Mouse (Mus musculus) left cerebral cortex, adult 2 months (tissue): ENCODE results near the gene Ugt1a7c. TPM values are rescaled to one million over a fixed set of nuclear protein-coding genes. Genes with fewer than 3 reads are reported as not detected.

Source experiments
- DNase-seq, 2 experiments: peaks; one replicate each; pipeline ENCODE4 v3.0.0; 2021 to 2022; ENCODE audit warnings: low spot score in 2 of 2, mixed read lengths in 1 of 2; ENCODE audit errors: extremely low spot score in 1 of 2
- H3K27ac ChIP-seq: fragments of 200-600 bp; 2 replicates; pipeline ENCODE4 v1.8.1; 2022
- H3K4me3 ChIP-seq: fragments of 200-600 bp; 2 replicates; pipeline ENCODE4 v1.8.1; 2022
- CTCF ChIP-seq: fragments of 200-600 bp; IDR thresholded peaks from 2 replicates; pipeline ENCODE4 v1.8.1; 2022; ENCODE audit warnings: antibody characterized with exemption, mild to moderate bottlenecking, moderate library complexity
- intact Hi-C: fragments of 180-260 bp; cut with DNase I; formaldehyde crosslinking; loops from one replicate; pipeline ENCODE4 v1.15.1; 2025
- total RNA-seq, 2 experiments: library from RNA; stranded (reverse); gene quantifications; 2 replicates each; pipeline ENCODE4 v1.2.3; 2021

Gene Ugt1a7c
- total RNA-seq, 2 experiments from 2014 or later, result 0.54 to 0.82 TPM

- no peak overlapping the region for H3K27ac ChIP-seq
- no peak overlapping the region for H3K4me3 ChIP-seq
- no peak for TF ChIP-seq CTCF
- no peak for DNase-seq
- intact Hi-C loops, result no loop called here
These were observed 134.7 kb downstream of the Ugt1a7c start for GRCm38 (mm10) chr1:88229566-88229965.

- intact Hi-C loops, result no loop called here
- H3K27ac ChIP-seq, result no peak overlapping the region
- H3K4me3 ChIP-seq, result no peak overlapping the region
- no peak for DNase-seq
- TF ChIP-seq CTCF, result no peak
These were observed 135.1 kb downstream of the Ugt1a7c start for GRCm38 (mm10) chr1:88229986-88230385.

GRCm38 (mm10) chr1:88230421-88230820 lies 135.6 kb downstream of the Ugt1a7c start:
- DNase-seq, result no peak

GRCm38 (mm10) chr1:88230981-88231802 lies 136.3 kb downstream of the Ugt1a7c start:
- no peak for TF ChIP-seq CTCF
- no peak for DNase-seq
- intact Hi-C loops, result no loop called here

More at GRCm38 (mm10) chr1:88230421-88230820, 135.6 kb downstream of the Ugt1a7c start:
- intact Hi-C loops, result no loop called here
- no peak overlapping the region for H3K27ac ChIP-seq
- H3K4me3 ChIP-seq, result no peak overlapping the region
- TF ChIP-seq CTCF, result no peak

GRCm38 (mm10) chr1:88231803-88232499 lies 137.1 kb downstream of the Ugt1a7c start:
- Histone ChIP-seq H3K27ac (no peak overlapping the region), H3K4me3 (no peak overlapping the region)
- no peak for TF ChIP-seq CTCF
- intact Hi-C loops, result no loop called here
- DNase-seq, result no peak

More at GRCm38 (mm10) chr1:88230981-88231802, 136.3 kb downstream of the Ugt1a7c start:
- H3K4me3 ChIP-seq, result no peak overlapping the region
- H3K27ac ChIP-seq, result no peak overlapping the region

- intact Hi-C loops, result no loop called here
- no peak overlapping the region for H3K4me3 ChIP-seq
- no peak for DNase-seq
- no peak for TF ChIP-seq CTCF
- H3K27ac ChIP-seq, result no peak overlapping the region
These were observed 138.0 kb downstream of the Ugt1a7c start for GRCm38 (mm10) chr1:88232664-88233380.

GRCm38 (mm10) chr1:88233421-88234247 lies 138.8 kb downstream of the Ugt1a7c start:
- no peak overlapping the region for H3K4me3 ChIP-seq
- no peak overlapping the region for H3K27ac ChIP-seq
- intact Hi-C loops, result no loop called here
- TF ChIP-seq CTCF, result no peak
- DNase-seq, result no peak

- TF ChIP-seq CTCF, result no peak
- intact Hi-C loops, result no loop called here
- DNase-seq, result no peak
- Histone ChIP-seq H3K27ac (no peak overlapping the region), H3K4me3 (no peak overlapping the region)
These were observed 139.4 kb downstream of the Ugt1a7c start for GRCm38 (mm10) chr1:88234248-88234610.

- Histone ChIP-seq H3K4me3 (no peak overlapping the region), H3K27ac (no peak overlapping the region)
- no peak for TF ChIP-seq CTCF
- intact Hi-C loops, result no loop called here
- DNase-seq, result no peak
These were observed 139.8 kb downstream of the Ugt1a7c start for GRCm38 (mm10) chr1:88234646-88235045.

GRCm38 (mm10) chr1:88235046-88235893 lies 140.4 kb downstream of the Ugt1a7c start:
- no peak for TF ChIP-seq CTCF
- no peak overlapping the region for H3K27ac ChIP-seq
- H3K4me3 ChIP-seq, result no peak overlapping the region
- intact Hi-C loops, result no loop called here
- DNase-seq, result no peak
